Mouse (Mus musculus) thymus, adult 2 months (tissue): ENCODE measurements around the gene Slc31a2.

Source experiments
- CTCF ChIP-seq: fragments of 200-500 bp; IDR thresholded peaks from 2 replicates; pipeline ENCODE4 v1.5.1; 2012; ENCODE audit warnings: mild to moderate bottlenecking, control low read depth, low read length, moderate library complexity, borderline replicate concordance; ENCODE audit not compliant: control insufficient read depth, poor library complexity, insufficient read depth; ENCODE audit errors: extremely low read depth
- POLR2A ChIP-seq: fragments of 200-500 bp; IDR thresholded peaks from 2 replicates; pipeline ENCODE4 v1.6.1; 2012; ENCODE audit warnings: mild to moderate bottlenecking, low read length, control low read depth, moderate library complexity; ENCODE audit not compliant: control insufficient read depth, poor library complexity, insufficient read depth; ENCODE audit errors: extremely low read depth

DNA sequence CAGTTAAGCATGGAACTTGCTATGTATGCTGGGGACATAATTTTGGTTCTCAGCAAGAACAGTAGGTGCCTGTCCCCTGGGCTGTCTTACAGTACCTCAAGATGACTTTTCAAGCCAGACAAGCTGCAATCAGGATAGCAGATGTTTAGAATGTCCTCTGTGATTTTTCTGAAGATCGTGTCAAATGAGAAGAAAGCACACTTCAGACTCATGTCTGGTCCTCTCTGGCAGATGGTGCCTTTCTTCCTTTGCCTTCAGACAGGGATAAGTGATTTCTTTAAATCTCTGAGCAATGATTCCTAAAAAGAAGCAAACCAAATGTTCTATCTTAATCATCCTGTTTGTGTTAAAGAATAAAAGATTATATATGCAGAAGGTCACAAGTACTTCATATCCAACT lies 32.2 kb upstream of the Slc31a2 start:
- TF ChIP-seq POLR2A, result no peak
- no peak for TF ChIP-seq CTCF
